Mouse (Mus musculus) olfactory bulb, adult 2 months (tissue): ENCODE results near the gene Cyp2g1.

ENCODE experiments used
- CTCF ChIP-seq: fragments of 200-500 bp; IDR thresholded peaks from 2 replicates; pipeline ENCODE4 v1.5.1; 2012; ENCODE audit warnings: low read depth, mild to moderate bottlenecking, low read length, moderate library complexity; ENCODE audit not compliant: insufficient read depth
- POLR2A ChIP-seq: fragments of 200-500 bp; IDR thresholded peaks from 2 replicates; pipeline ENCODE4 v1.6.1; 2012; ENCODE audit warnings: mild to moderate bottlenecking, low read depth, low read length, moderate library complexity; ENCODE audit not compliant: insufficient read depth

- TF ChIP-seq CTCF: no peak
- no peak for TF ChIP-seq POLR2A
Observed at GRCm38 (mm10) chr7:26781767-26782131, 26.9 kb upstream of the Cyp2g1 start.
